Mouse (Mus musculus) kidney, postnatal 10 days (tissue): ENCODE results near the gene Usp21.
A peak's percentile ranks its signal among the peaks of the same experiment; 100 is the strongest.

ENCODE experiments used
- DNase-seq: peaks from one replicate; pipeline ENCODE4 v3.0.0; 2021; ENCODE audit warnings: mixed read lengths

The Usp21 gene

GRCm38 (mm10) chr1:171239992-171240744, 47.6 kb downstream of the Usp21 start:
- peak; percentile 73 for DNase-seq

- peak; percentile 77 for DNase-seq
These were observed 49.3 kb downstream of the Usp21 start for GRCm38 (mm10) chr1:171238463-171238862.

GRCm38 (mm10) chr1:171237438-171237837, 50.4 kb downstream of the Usp21 start:
- no peak for DNase-seq

GRCm38 (mm10) chr1:171235791-171236190, 52.0 kb downstream of the Usp21 start:
- DNase-seq = no peak

GRCm38 (mm10) chr1:171234538-171234937, 53.3 kb downstream of the Usp21 start:
- no peak for DNase-seq

- no peak for DNase-seq
These were observed 53.7 kb downstream of the Usp21 start, which contains the start of gene Fcer1g for GRCm38 (mm10) chr1:171234126-171234525. Gene Fcer1g, minus strand, starts transcription at chr1:171234365.

GRCm38 (mm10) chr1:171232800-171233730, 54.7 kb downstream of the Usp21 start:
- no peak for DNase-seq

- DNase-seq = no peak
These were observed 55.4 kb downstream of the Usp21 start for GRCm38 (mm10) chr1:171232348-171232747.
